Mouse (Mus musculus): ENCODE results near the gene Plpp1.

Gene Plpp1

DNA sequence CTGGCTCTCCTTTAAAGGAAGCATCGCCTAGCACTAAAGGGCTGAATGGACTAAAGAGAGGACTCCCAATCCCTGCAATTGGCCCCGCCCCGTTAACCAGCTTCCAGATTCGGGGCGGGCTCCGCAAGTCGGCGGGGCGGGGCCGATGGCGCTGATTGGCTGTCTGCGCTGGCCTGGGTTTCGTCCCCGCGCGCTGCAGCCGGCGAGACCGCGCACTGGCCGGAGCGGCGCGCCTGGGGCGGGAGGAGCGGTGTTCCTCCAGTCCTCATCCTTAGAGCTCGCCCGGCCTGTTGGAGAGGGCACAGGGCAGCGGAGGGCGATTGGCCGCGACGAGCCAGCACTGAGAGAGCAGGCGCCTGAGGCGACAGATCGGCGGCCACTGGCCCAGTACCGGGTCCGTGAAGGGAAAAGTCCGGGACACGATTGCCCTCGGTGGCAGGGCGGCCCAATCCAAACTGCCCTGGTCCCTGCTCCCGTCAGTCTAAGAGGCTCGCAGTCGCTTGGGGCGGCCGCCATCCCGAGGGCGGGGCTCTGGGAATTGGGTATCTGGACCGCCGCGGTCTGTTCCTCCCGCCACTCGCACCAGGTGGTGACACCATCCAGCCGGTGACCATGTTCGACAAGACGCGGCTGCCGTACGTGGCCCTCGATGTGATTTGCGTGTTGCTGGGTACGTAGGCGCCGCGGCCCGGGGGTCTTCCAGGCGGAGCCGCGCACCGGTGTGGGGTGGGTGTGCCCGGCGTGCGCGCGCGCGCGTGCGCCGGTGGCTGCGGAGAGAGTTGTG lies at the start of gene Plpp1:
Gene Plpp1, plus strand, starts transcription at position 196 of the 784 bp plus-strand sequence.
- peak; percentile 94 for DNase-seq

- peak; percentile 61 for DNase-seq
Observed at GRCm38 (mm10) chr13:112751454-112752308, 48.9 kb upstream of the Plpp1 start.

GRCm38 (mm10) chr13:112752309-112752975 lies 48.1 kb upstream of the Plpp1 start:
- DNase-seq: no peak

GRCm38 (mm10) chr13:112753522-112753921 lies 47.1 kb upstream of the Plpp1 start:
- DNase-seq: peak; percentile 85

DNA sequence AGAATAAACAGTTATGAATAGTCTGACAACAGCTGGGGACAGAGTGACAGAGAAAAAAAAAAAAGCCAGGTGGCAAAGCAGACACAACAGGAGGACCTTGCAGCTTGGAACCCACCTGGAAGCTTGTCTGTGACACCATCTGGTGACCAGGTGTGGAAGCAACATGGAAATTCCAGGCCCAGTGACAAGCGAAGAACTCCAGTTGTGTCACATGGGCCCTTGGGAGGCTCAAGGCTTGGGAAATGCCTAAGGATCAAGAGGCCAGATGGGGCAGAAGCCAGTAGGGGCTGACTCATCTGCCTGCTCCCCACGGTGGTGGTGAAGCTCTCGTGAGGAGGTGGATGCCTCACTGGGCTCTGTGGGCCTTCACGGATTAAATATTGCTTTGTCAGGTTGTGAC lies 45.7 kb upstream of the Plpp1 start:
- no peak for DNase-seq

DNA sequence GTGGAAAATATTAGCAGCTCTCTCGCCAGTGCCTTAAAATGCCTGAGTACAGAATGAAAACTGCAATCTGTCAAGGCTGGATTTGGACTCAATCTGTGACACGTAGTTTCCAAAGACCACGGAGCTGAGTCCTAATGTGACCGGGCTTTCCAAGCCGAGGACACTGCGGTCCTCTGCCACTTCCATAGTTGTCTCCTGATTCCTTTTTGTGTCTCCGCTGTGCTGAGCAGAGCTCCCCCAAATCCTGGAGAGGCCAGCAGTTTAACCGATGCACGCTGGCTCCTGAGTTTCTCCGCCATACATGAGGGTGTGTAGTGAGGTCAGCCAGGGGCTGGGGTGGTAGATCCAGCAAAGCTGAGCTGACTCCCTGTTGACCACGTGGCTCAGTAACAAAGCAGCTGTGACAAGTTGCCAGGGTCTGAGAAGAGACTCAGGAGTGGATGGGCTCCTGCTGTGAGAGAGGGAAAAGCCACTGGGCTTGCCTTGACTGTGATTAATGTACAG lies 45.0 kb upstream of the Plpp1 start:
- no peak for DNase-seq

DNA sequence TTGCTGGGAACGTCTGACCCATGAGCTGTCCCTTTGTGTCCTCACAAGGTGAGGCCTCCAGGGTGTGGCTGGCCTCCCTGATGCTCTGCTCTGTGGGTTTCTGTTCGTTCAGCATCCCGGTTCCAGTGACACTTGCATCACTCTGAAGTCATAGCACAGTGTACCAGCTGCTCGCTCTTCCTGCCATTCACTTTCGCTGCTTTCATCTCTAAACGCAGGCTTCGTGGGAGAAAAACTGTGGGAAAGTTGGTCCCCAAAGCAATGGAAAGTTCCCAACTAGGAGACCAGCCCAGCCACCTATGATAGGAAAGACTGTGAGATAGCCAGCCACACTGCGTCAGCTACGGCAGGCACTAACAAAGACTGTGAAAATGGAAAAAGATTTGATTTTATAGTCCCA lies 43.2 kb upstream of the Plpp1 start:
- no peak for DNase-seq

DNA sequence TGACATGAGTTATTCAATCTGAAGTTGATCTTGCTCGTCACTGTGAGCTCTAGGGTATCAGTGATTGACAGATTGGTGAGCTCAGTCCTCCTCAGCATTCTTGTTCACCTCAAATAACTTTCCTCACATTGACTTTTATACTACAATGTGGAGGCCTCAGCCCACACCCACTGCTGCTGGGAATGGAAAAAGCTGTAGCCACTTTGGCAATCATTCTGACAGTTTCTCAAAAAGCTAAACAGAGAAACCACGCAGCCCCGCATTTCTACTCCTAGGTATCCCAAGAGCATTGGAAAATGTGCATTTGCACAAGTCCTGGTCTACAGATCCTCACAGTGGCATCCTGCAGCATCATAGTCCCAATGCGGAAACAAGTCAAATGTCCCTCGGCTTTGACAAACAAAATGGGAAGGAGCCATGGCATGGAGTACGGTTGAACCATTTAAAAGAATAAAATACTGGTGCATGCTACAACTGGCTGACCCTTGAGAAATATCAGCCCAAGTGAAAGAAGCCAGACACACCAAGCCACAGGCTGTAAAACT lies 42.0 kb upstream of the Plpp1 start:
- no peak for DNase-seq

GRCm38 (mm10) chr13:112759364-112759763 lies 41.2 kb upstream of the Plpp1 start:
- no peak for DNase-seq

DNA sequence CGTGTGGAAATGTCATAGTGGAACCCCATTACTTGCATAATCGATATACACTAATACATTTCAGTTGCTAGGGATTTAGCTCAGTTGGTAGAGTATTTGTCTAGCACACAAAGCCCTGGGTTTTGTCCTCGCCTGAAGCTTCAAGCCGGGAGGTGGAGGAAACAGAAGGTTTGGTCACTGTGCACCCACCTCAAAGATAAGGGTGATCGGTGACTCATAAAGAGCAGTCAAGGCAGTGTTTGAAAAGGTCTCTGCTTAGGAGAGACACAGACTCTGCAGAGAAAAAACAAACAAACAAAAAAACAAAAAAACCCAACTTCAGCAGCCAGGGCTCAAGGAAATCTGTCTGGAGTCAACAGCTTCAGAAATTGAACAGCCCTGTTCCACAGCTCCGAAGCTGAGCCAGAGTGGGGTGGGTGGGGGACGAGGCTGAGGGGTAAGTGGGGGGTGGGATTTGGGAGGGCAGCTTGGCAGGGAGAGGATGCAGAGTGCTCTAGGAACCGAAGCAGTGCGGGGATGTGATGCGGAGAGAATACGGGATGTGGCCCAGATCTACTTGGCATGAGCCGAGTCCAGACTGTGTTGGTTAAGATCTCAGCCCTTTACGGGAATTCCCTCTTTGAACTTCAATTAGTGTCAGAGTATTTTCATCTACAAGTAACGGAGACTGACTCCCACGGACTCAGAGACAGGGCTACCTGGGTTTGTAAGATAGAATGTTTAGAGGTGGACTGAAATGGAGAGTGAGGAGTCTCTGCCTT lies 40.6 kb upstream of the Plpp1 start:
- DNase-seq: no peak

- DNase-seq: peak; percentile 45
Observed at GRCm38 (mm10) chr13:112760538-112760881, 40.1 kb upstream of the Plpp1 start.

- DNase-seq: no peak
Observed at GRCm38 (mm10) chr13:112761787-112762186, 38.8 kb upstream of the Plpp1 start.

DNA sequence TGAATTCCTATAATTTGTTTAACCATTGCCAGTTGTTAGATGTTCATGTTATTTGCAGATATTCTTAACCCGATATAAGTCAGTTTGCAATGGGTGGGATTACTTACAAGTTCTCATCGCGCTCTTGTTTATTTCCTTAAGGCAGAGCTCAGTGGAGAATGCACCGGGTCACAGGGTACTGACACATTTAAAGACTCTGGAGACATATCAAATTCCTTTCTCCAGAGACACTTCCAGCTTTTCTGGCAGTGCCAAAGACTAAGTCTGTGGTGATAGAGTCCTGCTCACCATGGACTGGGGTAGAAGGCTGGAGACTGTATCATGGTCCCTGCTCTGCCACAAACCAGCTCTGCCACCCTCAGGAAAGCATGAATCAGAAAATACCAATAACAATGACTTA lies 38.0 kb upstream of the Plpp1 start:
- no peak for DNase-seq

GRCm38 (mm10) chr13:112763531-112764091 lies 37.0 kb upstream of the Plpp1 start:
- peak; percentile 68 for DNase-seq

- DNase-seq: peak; percentile 80
Observed at GRCm38 (mm10) chr13:112764556-112764955, 36.0 kb upstream of the Plpp1 start.

DNA sequence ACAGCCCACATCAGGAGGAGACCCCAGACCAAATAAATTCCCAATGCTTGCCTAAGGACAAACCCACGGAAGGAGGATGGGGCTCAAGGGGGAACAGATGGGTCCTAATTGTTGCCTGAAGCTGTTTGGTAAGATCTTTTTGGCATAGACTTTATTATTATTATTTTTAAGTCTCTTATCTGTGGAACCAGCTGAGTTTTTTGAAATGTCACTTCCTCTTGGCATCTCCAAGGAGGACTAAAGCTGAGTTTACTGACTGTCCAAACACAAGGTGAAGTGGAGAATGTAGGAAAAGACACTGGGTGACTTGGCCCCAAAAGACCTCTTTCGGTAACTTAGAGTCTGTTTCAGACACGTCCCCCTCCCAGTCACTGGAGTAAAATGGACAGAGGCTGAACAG lies 34.9 kb upstream of the Plpp1 start:
- DNase-seq: no peak

DNA sequence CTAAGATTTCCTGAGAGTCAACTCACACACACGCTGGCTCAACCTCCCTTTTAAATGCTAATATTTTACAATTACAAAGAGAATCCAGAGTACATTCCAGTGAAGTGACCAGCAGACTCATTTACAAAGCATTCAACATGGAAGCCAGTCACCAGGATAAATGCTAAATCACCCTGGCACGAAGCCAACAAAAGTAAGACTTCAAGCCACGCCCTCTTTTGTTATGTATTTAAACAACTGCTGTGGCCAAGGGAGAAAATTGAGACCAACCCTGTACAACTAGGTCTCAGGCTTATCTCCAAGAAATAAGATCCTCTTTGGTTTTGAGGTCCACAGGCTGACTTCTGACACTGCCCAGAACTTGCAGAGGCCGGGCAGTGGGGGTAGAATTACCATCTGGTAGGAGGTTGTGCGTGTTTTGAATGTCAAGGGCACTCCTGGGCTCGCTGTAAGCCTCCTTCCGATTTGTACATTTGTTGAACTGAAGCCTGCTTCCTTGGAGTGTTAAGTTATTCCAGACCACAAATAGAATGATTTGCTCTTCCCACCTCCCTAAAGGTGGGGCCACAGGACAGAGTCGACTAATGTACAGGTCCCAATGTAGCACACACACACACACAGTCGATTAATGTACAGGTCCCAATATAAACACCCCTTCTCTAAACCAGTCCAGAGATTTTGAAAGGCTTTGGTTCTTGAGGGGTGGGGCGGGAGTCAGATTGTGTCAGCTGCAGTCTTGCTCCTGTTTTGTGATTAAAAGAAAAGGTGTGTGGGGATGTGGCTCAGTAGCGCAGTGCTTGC lies 29.9 kb upstream of the Plpp1 start:
- no peak for DNase-seq

DNA sequence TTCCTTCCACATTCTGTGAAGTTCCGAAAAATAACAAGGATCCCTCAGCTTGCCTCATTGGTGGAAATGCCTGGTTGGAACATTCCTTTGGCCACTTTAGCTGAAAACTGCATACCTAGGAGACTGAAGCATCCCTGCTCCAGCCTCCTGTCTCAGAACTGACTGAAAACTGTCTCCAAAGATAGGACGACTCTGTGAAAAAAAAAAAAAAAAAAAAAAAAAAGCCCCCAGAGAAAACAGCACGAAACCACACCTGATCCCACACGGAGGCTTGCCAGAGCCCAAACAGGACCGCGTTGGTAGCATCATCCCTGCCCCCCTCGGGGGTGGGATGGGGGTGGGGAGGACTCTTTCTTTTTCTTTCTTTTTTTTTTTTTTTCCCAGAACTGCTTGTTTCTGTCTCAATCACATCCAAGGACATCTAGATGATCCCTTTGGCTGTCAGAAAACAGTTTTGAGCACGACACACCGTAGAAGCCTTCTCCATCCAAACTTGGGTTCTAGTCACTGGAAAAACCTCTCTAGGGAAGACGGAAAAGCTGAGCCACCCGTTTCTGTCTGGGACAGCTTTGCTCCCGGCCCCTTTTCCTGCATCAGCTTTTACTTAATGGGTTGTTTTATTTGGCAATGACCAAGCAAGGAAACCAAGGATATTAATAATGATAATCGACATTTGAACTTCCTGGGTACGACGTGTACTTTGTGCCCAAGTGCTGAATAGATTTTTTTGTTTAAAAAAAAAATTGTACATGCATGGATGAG lies 29.0 kb upstream of the Plpp1 start:
- peak; percentile 63 for DNase-seq

DNA sequence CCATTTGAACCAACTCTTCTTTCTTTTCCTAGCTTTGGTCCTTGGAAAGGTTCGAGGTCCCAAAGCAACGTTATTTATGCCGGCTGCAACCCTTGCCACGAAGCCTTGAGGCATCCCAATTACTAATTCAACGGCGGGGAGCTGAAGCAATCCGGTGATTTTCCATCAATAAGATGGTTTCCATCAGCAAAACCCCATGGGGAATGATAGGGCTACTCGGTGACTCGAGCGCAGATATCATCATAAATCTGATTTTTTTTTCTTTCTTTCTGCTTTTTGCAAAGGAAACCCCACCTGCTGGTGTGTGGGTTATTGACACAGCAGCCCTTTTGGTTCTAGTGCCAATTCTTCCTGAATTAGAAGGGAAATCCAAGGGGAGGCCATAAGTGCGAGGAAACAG lies 28.3 kb upstream of the Plpp1 start:
- DNase-seq: peak; percentile 42

DNA sequence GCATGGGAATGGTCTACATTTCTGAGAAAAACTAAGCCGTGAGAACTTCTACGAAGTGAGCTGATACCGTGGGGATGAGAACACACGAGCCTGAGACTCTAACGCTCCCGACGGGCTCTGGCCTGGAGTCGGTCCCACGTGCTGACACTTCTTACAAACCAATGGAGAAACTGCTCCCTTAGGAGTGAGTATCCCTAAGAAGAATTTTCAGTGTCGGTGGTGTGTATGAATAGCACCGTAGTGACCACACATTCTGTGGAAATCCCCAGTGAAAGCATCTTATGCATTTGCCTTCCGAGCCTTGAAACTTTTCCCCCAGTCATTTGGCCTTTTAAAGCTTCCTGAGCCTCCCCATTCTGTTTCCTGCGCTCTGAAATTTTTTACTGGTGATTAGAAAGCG lies 27.7 kb upstream of the Plpp1 start:
- DNase-seq: no peak

Data from kidney, adult 11 months (tissue).